Mouse (Mus musculus) bone marrow, adult 2 months (tissue): ENCODE measurements around the gene 1700057G04Rik. TPM values are rescaled to one million over a fixed set of nuclear protein-coding genes. Genes with fewer than 3 reads are reported as not detected.
"Not testable (repeated sequence)": the region's sequence is repeated elsewhere in the genome, so short reads cannot be mapped to it uniquely, and the experiment has no call there.

Source experiments
- H3K27ac ChIP-seq: fragments of 200-500 bp; 2 replicates; pipeline ENCODE4 v1.5.1; 2012; ENCODE audit warnings: low read depth, mild to moderate bottlenecking, control low read depth, inconsistent platforms, low read length; ENCODE audit not compliant: control insufficient read depth, poor library complexity, insufficient read depth
- H3K4me1 ChIP-seq: fragments of 200-500 bp; 2 replicates; pipeline ENCODE4 v1.6.1; 2011; ENCODE audit warnings: low read length; ENCODE audit not compliant: control insufficient read depth, insufficient read depth
- H3K4me3 ChIP-seq: fragments of 200-500 bp; replicated peaks from 2 replicates; pipeline ENCODE3; 2011; ENCODE audit warnings: mild to moderate bottlenecking, low read depth, low read length, control low read depth; ENCODE audit not compliant: control insufficient read depth
- CTCF ChIP-seq: fragments of 200-500 bp; IDR thresholded peaks from 2 replicates; pipeline ENCODE4 v1.5.1; 2011; ENCODE audit warnings: low read length, control low read depth; ENCODE audit not compliant: control insufficient read depth, insufficient read depth
- POLR2A ChIP-seq: fragments of 200-500 bp; IDR thresholded peaks from 2 replicates; pipeline ENCODE4 v1.6.1; 2011; ENCODE audit warnings: low read depth, mild to moderate bottlenecking, control low read depth, low read length, borderline replicate concordance; ENCODE audit not compliant: control insufficient read depth
- WGBS: fragments of 180-500 bp; shearing (Covaris S2); methylation state at CpG from one replicate; pipeline ENCODE4 v1.1.7; 2018; 5-methylcytosine and 5-hydroxymethylcytosine counted together
- polyA plus RNA-seq: library from polyadenylated mRNA; stranded (reverse); fragments of >200 nt; gene quantifications from 2 replicates; pipeline ENCODE4 v1.2.4, GENCODE M21; 2011; ENCODE audit warnings: low replicate concordance; ENCODE audit not compliant: missing spikeins, insufficient read depth, insufficient read length

Gene 1700057G04Rik
- polyA plus RNA-seq, 1 experiment: not detected

DNA sequence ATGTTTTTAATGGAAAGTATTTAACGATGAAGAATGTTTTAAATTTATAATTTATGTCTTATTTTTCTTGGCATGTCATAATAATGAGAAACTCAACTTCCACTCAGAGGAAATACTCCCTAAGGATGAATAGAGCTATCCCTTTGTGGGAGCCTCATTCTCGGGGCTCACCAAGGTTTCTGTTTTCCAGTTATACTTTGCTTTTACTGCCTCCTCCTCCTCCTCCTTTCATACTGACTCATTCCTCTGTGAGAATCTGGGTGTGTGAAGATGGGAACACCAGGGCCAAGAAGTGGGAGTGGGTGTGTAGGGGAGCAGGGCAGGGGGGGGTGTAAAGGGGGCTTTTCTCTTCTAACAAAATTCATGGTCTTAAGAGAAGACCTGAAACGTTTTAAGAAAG is 16.3 kb upstream of the 1700057G04Rik start:
- Histone ChIP-seq H3K4me1 (no peaks in the 10 kb centered on the region), H3K4me3 (no peak overlapping the region), H3K27ac (no peak overlapping the region)
- whole genome bisulfite sequencing: 72% methylated on average over 3 of the region's 3 CpGs
- TF ChIP-seq POLR2A (no peak), CTCF (no peak)

- Histone ChIP-seq H3K4me1 (no peaks in the 10 kb centered on the region), H3K4me3 (no peak overlapping the region), H3K27ac (no peak overlapping the region)
- TF ChIP-seq CTCF (no peak), POLR2A (no peak)
- WGBS: 78% methylated on average over 2 of the region's 2 CpGs
These were observed 15.3 kb upstream of the 1700057G04Rik start for GRCm38 (mm10) chr9:92293560-92294548.

DNA sequence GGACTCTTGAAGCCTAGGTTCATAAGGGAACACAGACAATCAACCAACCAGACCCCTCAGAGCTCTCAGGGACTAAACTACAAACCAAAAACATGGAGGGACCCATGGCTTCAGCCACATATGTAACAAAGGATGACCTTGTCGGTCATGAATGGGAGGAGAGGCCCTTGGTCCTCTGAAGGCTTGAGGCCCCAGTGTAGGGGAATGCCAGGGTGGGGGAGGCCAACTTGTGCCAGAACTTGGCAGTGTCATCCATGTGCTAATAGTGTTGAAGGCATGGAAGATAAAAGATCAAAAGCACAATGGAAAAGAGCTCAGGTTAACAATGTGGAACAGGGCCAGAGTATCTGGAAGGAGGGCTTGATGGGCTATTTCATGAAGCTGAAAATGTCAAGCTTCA is 10.9 kb upstream of the 1700057G04Rik start:
- H3K4me1 ChIP-seq: no peaks in the 10 kb centered on the region
- H3K27ac ChIP-seq: no peak overlapping the region
- H3K4me3 ChIP-seq: no peak overlapping the region
- TF ChIP-seq CTCF: no peak
- TF ChIP-seq POLR2A: no peak
- 92% methylated on average over 1 of the region's 1 CpGs for WGBS

GRCm38 (mm10) chr9:92301213-92301612 is 8.0 kb upstream of the 1700057G04Rik start:
- 30% methylated on average over 3 of the region's 3 CpGs for WGBS
- TF ChIP-seq POLR2A (no peak), CTCF (no peak)
- Histone ChIP-seq H3K4me1 (no peaks in the 10 kb centered on the region), H3K27ac (no peak overlapping the region), H3K4me3 (no peak overlapping the region)

- no peak overlapping the region for H3K27ac ChIP-seq
- no peaks in the 10 kb centered on the region for H3K4me1 ChIP-seq
- no peak overlapping the region for H3K4me3 ChIP-seq
- TF ChIP-seq CTCF (no peak), POLR2A (no peak)
- WGBS: 61% methylated on average over 8 of the region's 8 CpGs
These were observed 4.1 kb upstream of the 1700057G04Rik start for GRCm38 (mm10) chr9:92305075-92305474.

DNA sequence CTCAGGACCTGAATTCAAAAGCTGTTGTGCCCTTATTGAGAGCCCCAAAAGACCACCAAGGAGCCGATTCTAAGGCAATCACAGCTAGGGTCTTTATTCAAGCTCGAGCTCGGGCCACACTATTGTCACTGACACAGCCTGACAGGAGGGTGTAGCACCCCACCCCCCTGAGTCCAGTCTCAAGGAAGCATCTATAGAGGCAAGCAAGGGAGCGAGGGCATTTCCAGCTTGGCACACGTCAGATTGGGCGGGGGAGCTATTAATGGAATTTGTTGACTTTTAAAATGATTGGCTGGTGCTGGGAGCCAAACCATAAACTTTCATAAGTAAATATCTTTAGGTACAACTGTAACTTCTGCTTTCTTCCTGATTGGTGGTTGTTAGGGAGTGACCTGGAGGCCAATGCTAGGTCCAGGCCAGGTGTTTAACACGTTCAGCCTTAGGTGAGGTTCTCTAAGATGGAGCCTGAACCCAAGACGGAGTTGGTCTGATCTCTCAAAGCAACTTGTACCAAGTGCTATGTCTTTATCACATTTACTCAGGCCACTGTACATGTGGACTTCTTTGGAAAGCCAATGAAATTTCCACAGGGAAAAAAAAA is 3.5 kb upstream of the 1700057G04Rik start:
- Histone ChIP-seq H3K4me3 (no peak overlapping the region), H3K4me1 (no peaks in the 10 kb centered on the region), H3K27ac (no peak overlapping the region)
- TF ChIP-seq POLR2A (no peak), CTCF (no peak)
- WGBS: 86% methylated on average over 8 of the region's 8 CpGs

DNA sequence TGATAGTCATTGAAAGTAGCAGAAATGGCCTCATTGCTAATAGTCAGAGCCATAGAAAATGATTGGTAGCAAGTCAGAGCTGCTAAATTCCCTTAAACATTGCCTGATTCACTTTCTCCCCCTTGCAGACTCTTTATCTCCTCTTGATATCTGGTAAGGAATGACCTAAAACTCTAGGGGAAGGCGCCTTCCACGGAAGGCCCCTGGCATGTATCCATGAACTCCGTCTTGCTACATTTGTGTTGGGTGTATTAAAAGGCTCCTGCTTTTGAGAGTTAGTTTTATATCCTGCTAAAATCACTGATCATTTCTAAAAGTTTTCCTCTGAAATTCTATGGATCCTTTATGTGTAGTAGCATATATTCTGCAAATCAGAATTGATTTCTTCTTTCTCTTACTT is 7.6 kb downstream of the 1700057G04Rik start:
- Histone ChIP-seq H3K27ac (no peak overlapping the region), H3K4me1 (no peaks in the 10 kb centered on the region), H3K4me3 (no peak overlapping the region)
- 86% methylated on average over 3 of the region's 3 CpGs for WGBS
- TF ChIP-seq POLR2A: no peak
- TF ChIP-seq CTCF: no peak

DNA sequence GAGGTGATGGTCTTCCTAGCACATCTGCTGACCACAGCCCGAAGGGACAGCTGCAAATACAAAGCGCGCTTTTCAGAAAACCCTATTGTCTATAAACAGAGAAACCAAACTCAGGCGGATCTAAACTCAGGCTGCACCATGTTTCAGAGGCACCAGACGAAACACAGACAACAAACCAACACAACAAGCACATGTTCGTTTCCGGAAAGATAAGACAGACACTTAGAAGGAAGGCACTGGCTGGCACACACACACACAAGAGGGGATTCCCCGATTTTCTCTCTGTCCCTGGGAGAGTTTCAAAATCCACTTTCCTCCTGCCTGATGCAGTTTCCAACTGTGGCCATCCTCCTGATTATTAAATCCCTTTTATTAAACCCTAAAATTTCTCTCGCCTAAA is 16.8 kb downstream of the 1700057G04Rik start:
- H3K27ac ChIP-seq, H3K4me3 ChIP-seq, H3K4me1 ChIP-seq: not testable (repeated sequence)
- 71% methylated on average over 9 of the region's 9 CpGs for WGBS

DNA sequence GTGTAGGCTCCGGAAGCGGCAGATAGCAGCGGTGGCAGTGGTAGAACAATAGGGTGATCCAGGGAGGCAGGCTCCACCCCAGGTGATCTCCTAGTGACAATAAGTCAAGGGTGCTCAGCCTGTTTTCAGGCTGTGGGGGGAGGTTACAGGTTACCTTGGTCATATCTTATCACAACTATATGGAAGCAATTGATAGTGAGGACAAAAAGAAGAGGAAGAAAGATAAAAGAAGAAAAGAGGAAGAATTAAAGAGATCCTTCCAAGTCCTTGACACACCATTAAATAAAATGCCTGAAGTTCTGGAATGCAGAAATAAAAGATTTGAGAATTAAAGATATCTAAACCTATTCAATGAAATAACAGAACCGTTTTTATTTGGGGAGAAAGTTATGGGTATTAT is 17.6 kb downstream of the 1700057G04Rik start:
- TF ChIP-seq POLR2A: no peak
- TF ChIP-seq CTCF: no peak

More for the DNA sequence above, 17.6 kb downstream of the 1700057G04Rik start:
- Histone ChIP-seq H3K27ac (no peak overlapping the region), H3K4me3 (no peak overlapping the region), H3K4me1 (no peaks in the 10 kb centered on the region)
- 88% methylated on average over 4 of the region's 4 CpGs for WGBS
